Mouse (Mus musculus) neural tube, embryonic 10.5 days (tissue): Measurements from ENCODE around the gene Pik3ap1.
"Not testable (repeated sequence)": the region's sequence is repeated elsewhere in the genome, so short reads cannot be mapped to it uniquely, and the experiment has no call there.

ENCODE experiments used
- DNase-seq: peaks from one replicate; pipeline ENCODE4 v3.0.0-alpha.2; 2017; ENCODE audit warnings: low spot score; ENCODE audit errors: extremely low spot score

Gene Pik3ap1

DNA sequence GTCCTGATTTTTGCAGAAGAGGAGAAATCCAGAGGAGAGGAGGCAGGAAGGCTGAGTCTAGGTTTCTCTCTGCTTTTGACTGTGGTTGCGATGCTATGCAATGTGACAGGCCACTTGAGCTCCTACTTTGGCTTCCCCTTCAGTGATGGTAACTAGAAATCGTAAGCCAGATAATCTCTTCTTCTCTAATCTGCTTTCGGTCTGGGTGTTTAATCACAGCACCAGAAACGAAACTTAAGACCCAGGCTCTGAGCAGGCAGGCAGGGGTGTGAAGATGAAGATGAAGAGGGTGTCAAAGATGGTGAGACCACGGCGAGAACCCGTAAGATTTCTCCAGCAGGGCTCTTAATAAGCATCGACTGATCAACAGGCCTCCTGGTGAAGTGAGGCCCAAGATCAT is 51.9 kb downstream of the Pik3ap1 start:
- no peak for DNase-seq

GRCm38 (mm10) chr19:41332228-41332627 is 52.7 kb downstream of the Pik3ap1 start:
- no peak for DNase-seq

DNA sequence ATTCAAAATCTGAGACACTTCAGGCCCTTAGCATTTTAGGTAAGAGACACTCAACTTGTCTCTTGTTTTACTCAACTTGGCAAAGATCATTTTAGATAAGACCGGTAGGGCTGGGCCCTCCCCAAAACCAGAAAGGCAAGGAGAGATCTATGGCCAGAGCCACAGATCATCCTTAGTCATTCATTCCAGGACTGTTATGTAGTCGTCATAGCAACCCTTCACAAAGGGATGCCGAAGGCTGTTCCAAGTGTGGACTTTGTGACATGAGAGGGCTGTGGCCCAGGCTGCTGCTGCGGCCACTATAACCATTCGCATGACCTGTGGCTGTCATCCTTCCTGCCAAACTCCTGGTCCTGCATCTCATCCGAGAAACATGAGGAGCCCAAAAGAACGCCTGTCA is 54.5 kb downstream of the Pik3ap1 start:
- DNase-seq, result no peak

DNA sequence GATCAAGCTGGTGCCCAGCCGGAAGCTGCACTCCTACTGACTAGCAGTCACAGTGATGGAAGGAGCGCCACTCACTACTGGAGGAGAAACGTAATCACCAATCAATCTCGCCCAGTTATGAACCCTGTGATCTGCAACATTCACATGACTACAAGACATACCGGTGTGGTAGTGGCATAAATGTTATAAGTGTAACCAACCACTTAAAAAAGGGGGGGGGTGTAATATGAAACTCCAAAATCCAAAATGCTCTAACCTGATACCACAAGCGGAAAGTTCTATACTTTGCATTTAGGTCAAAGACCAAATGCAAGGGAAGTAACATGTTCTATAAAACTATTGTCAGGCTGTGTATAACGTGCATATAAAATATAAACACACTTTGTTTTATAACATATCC is 54.9 kb downstream of the Pik3ap1 start:
- DNase-seq, result no peak

DNA sequence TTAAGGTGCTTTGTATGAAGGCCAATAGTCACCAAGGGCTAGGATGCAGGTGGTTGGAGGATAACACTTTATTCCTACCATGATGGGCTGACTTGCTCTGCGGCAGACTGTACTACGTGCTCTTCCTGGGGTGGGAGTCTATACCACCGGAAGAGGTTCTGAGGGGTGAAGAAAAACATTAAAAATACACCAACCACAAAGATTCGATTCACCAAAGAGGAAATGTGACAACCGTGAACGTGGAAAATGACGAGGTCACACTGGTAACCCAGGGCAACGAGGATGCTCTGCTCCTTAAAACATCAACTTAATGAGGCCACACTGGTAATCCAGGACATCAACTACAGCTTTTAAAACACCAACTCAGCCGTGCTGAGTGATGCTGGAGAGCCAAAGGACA is 56.2 kb downstream of the Pik3ap1 start:
- no peak for DNase-seq

DNA sequence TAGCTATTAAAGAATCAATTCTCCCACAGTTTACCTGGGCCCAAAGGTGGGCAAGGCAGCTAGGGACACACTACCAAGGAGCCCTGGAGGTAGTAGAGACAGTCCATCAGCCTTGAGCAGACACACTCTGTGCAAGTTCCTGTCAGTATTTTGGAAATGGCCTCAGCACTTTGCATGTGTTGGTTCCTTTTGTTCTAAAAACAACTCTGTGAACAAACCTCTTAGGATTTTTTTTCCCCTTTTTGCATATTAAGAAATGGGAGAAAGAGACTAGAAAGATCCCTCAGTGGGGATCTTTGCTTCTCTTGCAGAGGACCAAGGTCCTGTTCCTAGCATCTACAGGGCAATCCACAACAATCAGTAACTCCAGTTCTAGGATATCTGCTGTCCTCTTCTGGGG is 61.1 kb downstream of the Pik3ap1 start:
- DNase-seq, result no peak

- no peak for DNase-seq
These were observed 61.8 kb downstream of the Pik3ap1 start for GRCm38 (mm10) chr19:41323125-41323524.

- DNase-seq, result no peak
These were observed 63.8 kb downstream of the Pik3ap1 start for GRCm38 (mm10) chr19:41321149-41321548.

- DNase-seq, result peak; percentile 24
These were observed 67.4 kb downstream of the Pik3ap1 start for GRCm38 (mm10) chr19:41317315-41318095.

- DNase-seq, result no peak
These were observed 70.2 kb downstream of the Pik3ap1 start for GRCm38 (mm10) chr19:41314696-41315095.

DNA sequence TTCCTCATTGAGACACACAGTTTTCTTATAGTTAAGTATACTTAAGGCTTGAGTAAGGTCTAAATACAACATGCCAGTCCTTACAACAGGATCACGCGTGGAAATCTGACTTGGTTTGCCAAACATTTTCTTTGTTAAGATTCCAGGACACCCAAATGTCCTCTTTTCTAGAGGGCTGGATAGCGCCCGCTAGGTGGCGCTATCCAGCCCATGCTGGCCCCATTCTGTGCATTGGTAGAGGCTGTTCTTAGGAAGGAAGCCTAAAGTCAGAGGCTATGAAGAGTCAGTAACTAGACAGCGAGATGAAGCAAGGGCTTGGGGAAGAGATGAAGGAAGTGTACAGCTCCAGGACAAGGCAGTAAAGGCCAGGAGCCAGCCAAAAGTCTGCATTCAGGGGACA is 71.2 kb downstream of the Pik3ap1 start:
- DNase-seq, result peak; percentile 34

GRCm38 (mm10) chr19:41312587-41312986 is 72.3 kb downstream of the Pik3ap1 start:
- not testable (repeated sequence) for DNase-seq

DNA sequence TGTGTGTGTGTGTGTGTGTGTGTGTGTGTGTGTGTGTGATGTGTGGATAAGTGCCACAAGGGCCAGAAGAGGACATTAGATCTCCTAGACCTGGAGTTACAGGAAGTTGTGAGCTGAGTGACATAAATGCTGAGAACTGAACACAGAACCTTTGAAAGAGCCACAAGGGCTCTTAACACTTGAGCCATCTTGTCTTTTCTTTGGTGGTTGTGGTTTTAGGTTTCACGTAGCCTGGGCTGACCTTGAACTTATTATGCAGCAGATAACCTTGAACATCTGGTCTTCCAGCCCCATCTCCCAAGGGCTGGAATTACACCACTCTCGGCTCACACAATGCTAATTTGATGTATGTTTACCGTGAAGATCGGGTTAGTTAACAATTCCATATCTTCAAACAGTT is 72.9 kb downstream of the Pik3ap1 start:
- no peak for DNase-seq

DNA sequence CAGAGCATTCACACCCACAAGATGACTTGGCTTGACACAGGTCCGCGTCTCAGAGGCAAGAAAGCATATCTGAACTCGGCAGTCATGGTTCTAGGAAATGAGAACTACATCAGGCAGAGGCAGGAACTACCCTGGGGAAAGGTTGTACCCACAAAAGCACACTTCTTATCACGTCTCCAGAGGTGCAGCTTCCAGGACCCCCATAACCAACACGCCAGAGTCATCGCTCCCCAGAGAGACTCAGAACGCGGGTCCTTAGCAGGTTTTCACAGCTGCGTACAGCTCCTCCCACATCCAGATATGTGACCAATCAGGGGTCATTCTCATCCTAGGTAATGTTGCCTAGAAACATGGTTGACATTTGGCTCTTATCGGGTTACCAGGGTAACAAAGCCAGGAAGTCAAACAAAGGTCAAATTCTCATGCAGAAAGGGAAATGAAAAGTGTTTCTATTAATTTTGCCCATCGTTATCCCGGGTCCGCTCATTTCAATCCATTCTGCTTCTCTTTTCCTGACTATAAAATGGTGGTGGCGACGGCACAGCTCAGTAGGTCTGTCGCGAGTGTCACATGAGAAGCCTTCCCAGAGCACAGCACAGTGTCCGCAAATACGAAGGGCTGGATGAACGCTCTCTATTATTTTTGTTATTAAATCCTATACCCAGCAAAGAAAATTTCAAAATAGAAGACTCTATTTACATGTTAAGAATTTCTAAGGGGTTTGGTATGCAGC is 73.8 kb downstream of the Pik3ap1 start:
- DNase-seq, result peak; percentile 43

GRCm38 (mm10) chr19:41303933-41304332 is 81.0 kb downstream of the Pik3ap1 start:
- DNase-seq, result no peak

DNA sequence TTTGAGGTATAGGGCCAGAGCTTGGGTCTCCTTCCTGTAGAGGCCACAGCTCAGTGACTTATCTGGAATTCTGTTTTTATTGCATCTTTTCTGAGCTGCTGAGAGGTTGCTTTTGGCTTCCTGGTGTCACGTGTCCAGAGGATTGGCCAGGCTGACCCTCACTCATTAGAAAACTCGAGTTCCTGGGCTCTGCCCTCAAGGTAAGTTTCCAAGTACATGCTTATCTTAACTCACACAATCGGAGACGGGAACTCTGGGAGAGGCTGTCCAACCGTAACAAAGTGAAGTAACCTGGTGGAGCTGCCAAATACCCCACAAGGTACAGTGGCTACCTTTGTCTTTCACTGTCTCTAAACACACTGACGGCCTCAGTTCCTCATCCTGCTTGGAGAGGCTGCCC is 81.5 kb downstream of the Pik3ap1 start:
- no peak for DNase-seq

- DNase-seq, result peak; percentile 28
These were observed 83.0 kb downstream of the Pik3ap1 start for GRCm38 (mm10) chr19:41301856-41302255.

DNA sequence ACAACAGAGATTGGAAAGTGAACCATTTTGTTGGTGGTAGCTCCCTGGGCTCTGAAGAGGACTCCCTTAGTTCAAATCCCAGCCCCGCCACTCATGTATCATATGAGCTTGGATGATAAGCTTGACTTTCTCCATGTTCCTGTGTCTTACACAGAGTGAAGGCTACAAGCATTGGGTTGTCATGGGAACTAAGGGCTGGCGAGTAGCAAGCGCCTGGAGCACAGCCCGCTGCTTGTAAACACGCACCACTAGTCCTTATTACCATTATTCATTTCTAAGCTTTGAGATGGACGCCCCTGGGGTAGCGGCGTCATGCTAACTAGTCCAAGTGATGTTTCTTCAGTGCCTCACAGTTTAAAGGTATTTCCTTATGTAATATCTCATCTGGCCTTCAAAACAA is 85.5 kb downstream of the Pik3ap1 start:
- no peak for DNase-seq

GRCm38 (mm10) chr19:41290952-41291619 is 93.8 kb downstream of the Pik3ap1 start:
- DNase-seq, result no peak

GRCm38 (mm10) chr19:41288568-41288967 is 96.3 kb downstream of the Pik3ap1 start:
- no peak for DNase-seq

- no peak for DNase-seq
These were observed 97.7 kb downstream of the Pik3ap1 start for GRCm38 (mm10) chr19:41287224-41287623.

DNA sequence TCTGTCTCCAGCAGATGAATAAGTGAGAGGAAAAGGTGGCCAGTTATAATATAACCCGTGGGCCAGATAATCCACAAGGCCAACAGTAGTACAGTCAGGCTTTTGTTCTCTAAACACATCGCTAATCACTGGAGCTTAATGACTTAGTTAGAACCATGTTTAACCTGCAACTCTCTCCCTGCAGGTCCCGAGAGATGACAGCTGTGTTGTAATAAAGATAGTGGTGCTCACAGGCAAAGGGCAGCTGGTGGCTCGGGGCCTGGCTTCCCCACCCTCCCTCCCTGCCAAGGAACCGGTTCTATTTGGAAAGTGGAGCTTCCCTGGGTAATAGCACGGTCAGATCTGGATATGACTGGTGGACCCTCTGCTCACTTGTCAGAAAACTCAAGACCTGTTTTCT is 100.4 kb downstream of the Pik3ap1 start:
- no peak for DNase-seq
